Comparison of ENCODE assay signal across 8 mouse cellular contexts in the genomic region with DNA sequence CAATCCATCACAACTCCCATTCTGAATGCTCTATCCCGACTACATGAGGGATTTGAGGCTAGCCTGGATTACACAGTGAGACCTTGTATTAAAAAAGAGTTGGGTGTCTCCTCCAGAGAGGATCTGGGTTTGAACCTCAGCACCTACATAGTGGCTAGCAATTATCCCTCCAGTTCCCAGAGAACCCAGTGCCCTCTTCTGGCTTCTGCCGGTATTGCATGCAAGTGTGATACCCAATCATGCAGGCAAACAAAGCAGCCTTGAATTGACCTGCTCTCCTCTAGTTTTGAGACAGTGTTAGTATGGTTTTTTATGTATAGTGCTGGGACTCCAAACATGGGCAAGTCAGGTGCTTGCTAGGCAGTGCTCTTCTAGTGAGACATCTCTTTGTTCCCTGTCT. TPM values are rescaled to one million over a fixed set of nuclear protein-coding genes. Genes with fewer than 3 reads are reported as not detected.
DNase-seq lines count a peak whose midpoint lies in the region; ATAC-seq and TF ChIP-seq lines count a peak whose summit lies in the region.

No protein-coding gene starts in this region.

- TF ChIP-seq CTCF in G1E (IDR thresholded peaks at IDR 0.05; ENCODE audit: low read depth, low read length), result peak; percentile 89
- peak; percentile 90 for TF ChIP-seq CTCF in lung, embryonic 14.5 days (IDR thresholded peaks at IDR 0.05; ENCODE audit: low read depth)

- DNase-seq in A20 (ENCODE audit: low read depth, low spot score) (peak; percentile 75), G1E (ENCODE audit: low spot score) (peak; percentile 29)
- DNase-seq in cerebellum, postnatal 14 days, result peak; percentile 80 to 89
- peak; percentile 27 to 55 for DNase-seq in heart, adult 9 months (ENCODE audit: low spot score in 2 of 2)
- peak; percentile 69 to 91 for DNase-seq in kidney, postnatal 25 days
- peak; percentile 90 for DNase-seq in lung, embryonic 14.5 days
- peak; percentile 40 for DNase-seq in right cerebral cortex, postnatal 25 days

- peaks cover 8% of the 10 kb centered on the region for H3K27me3 ChIP-seq in G1E (ENCODE audit: insufficient read depth, low read length)
- H3K27me3 ChIP-seq in lung, embryonic 14.5 days (ENCODE audit: insufficient read depth, low read length), result no peaks in the 10 kb centered on the region

- H3K4me1 ChIP-seq in G1E (ENCODE audit: insufficient read depth, low read depth, low read length), result peaks cover 42% of the 10 kb centered on the region
- peaks cover 9% of the 10 kb centered on the region; the same call in 1 of the 2 replicates for H3K4me1 ChIP-seq in lung, embryonic 14.5 days (ENCODE audit: insufficient read depth)

- ATAC-seq in G1E (ENCODE audit: extremely low read depth, insufficient number of reproducible peaks, low FRiP score, poor library complexity, severe bottlenecking), result no peak
- no peak for ATAC-seq in lung, embryonic 14.5 days (ENCODE audit: insufficient read depth)
- ATAC-seq in activated CD4-positive, CD25-positive, alpha-beta regulatory T cell, adult 4 months, result no peak

- no peaks in the 10 kb centered on the region for H3K9me3 ChIP-seq in G1E (replicated peaks)
- H3K9me3 ChIP-seq in lung, embryonic 14.5 days (ENCODE audit: low read depth, low read length), result no peaks in the 10 kb centered on the region

- peaks cover 46% of the 10 kb centered on the region for H3K36me3 ChIP-seq in G1E (replicated peaks)
- H3K36me3 ChIP-seq in lung, embryonic 14.5 days (ENCODE audit: insufficient read depth), result peaks cover 14% of the 10 kb centered on the region; the same call in 1 of the 2 replicates

- H3K4me3 ChIP-seq in G1E (ENCODE audit: low read depth, low read length), result no peak overlapping the region
- H3K4me3 ChIP-seq in lung, embryonic 14.5 days (ENCODE audit: low read depth, low read length), result peak overlapping the region; percentile 51; the same call in 1 of the 2 replicates

- WGBS in lung, embryonic 14.5 days, result 21% methylated on average over 2 of the region's 2 CpGs

- no peak overlapping the region for H3K27ac ChIP-seq in lung, embryonic 14.5 days (ENCODE audit: low read depth)

- no peak overlapping the region for H3K9ac ChIP-seq in lung, embryonic 14.5 days

- H3K4me2 ChIP-seq in lung, embryonic 14.5 days, result peak overlapping the region; percentile 95

RNA-seq across cellular contexts. Expression of a gene that starts 2.7 kb away (rescaled TPM):
- total RNA-seq in G1E (2014; fragmentation: Nextera tagmentation) (67.4 and 74.5 TPM in 2 replicates), G1E (2017) (29.8 and 37.2 TPM in 2 replicates)
- 62.1 and 63.4 TPM in 2 replicates for polyA plus RNA-seq in G1E (2012)
- 83.9 and 89.3 TPM in 2 replicates for polyA plus RNA-seq in lung, embryonic 14.5 days (2014; fragmentation: Nextera tagmentation; extraction: Ambion mirVana)
- polyA plus RNA-seq in activated CD4-positive, CD25-positive, alpha-beta regulatory T cell, adult 4 months (2017; shearing (Covaris generic)), result 10 to 100 TPM; 29.2 to 36.6 TPM

RNA-seq across cellular contexts. Expression of a gene that starts 3.0 kb away (rescaled TPM):
- total RNA-seq in G1E (2014; fragmentation: Nextera tagmentation) (13.3 and 14.1 TPM in 2 replicates), G1E (2017) (12.3 and 12.5 TPM in 2 replicates)
- 18.7 and 19.3 TPM in 2 replicates for polyA plus RNA-seq in G1E (2012)
- polyA plus RNA-seq in lung, embryonic 14.5 days (2014; fragmentation: Nextera tagmentation; extraction: Ambion mirVana), result 15.2 and 20.3 TPM in 2 replicates
- 1 to 10 TPM; 3.7 to 5.0 TPM for polyA plus RNA-seq in activated CD4-positive, CD25-positive, alpha-beta regulatory T cell, adult 4 months (2017; shearing (Covaris generic))

RNA-seq across cellular contexts. Expression of a gene that starts 8.1 kb away (rescaled TPM):
- not detected in 2 replicates for total RNA-seq in G1E (2014; fragmentation: Nextera tagmentation)
- total RNA-seq in G1E (2017), result 0.11 TPM in 1 of 2 replicates, not detected in the other
- not detected in 2 replicates for polyA plus RNA-seq in G1E (2012)
- polyA plus RNA-seq in lung, embryonic 14.5 days (2014; fragmentation: Nextera tagmentation; extraction: Ambion mirVana), result 0.18 TPM in 1 of 2 replicates, not detected in the other
- polyA plus RNA-seq in activated CD4-positive, CD25-positive, alpha-beta regulatory T cell, adult 4 months (2017; shearing (Covaris generic)), result under 1 TPM in 1 of 2 experiments, not detected in 1; 0.36 TPM

RNA-seq across cellular contexts. Expression of a gene that starts 19.1 kb away (rescaled TPM):
- total RNA-seq in G1E (2014; fragmentation: Nextera tagmentation) (not detected in 2 replicates), G1E (2017) (0.22 TPM in 1 of 2 replicates, not detected in the other)
- 1.1 TPM in 2 replicates for polyA plus RNA-seq in G1E (2012)
- polyA plus RNA-seq in lung, embryonic 14.5 days (2014; fragmentation: Nextera tagmentation; extraction: Ambion mirVana), result 0.82 and 0.84 TPM in 2 replicates
- polyA plus RNA-seq in activated CD4-positive, CD25-positive, alpha-beta regulatory T cell, adult 4 months (2017; shearing (Covaris generic)), result not detected

RNA-seq across cellular contexts. Expression of a gene that starts 38.0 kb away (rescaled TPM):
- total RNA-seq in G1E (2014; fragmentation: Nextera tagmentation) (not detected in 2 replicates), G1E (2017) (not detected in 2 replicates)
- polyA plus RNA-seq in G1E (2012), result not detected in 2 replicates
- polyA plus RNA-seq in lung, embryonic 14.5 days (2014; fragmentation: Nextera tagmentation; extraction: Ambion mirVana), result 0.07 TPM in 1 of 2 replicates, not detected in the other
- not detected for polyA plus RNA-seq in activated CD4-positive, CD25-positive, alpha-beta regulatory T cell, adult 4 months (2017; shearing (Covaris generic))

Comparison
In these comparisons a context has a peak if more than half of its experiments do, and no peak if none do; other contexts are left out.
1. DNase-seq: peak in every context shown above with its lines; median percentile 90 in lung, embryonic 14.5 days; 84 in cerebellum, postnatal 14 days; 80 in kidney, postnatal 25 days; 75 in A20; 41 in heart, adult 9 months; 40 in right cerebral cortex, postnatal 25 days; 29 in G1E.